Mouse (Mus musculus) stomach, embryonic 14.5 days (tissue): ENCODE measurements at regions not wholly inside any gene's neighbourhood (a gene's known extent, or its start where the extent isn't known, plus 50 kb on each side); places are given as distances from the start of the nearest gene placed in this dataset.

Experiments
- ATAC-seq: fragments of 200-750 bp; cut with Nextera tagmentation; 2 replicates; pipeline ENCODE4 v1.8.0; 2017; ENCODE audit warnings: low read depth, moderate TSS enrichment; ENCODE audit not compliant: insufficient number of reproducible peaks, insufficient read depth, low FRiP score
- H3K27ac ChIP-seq: fragments of 300-500 bp; sonication (generic); 2 replicates; pipeline ENCODE4 v1.5.1; 2014; ENCODE audit warnings: mild to moderate bottlenecking, low read length, moderate library complexity, mixed read lengths
- H3K27me3 ChIP-seq: fragments of 300-500 bp; sonication (generic); 2 replicates; pipeline ENCODE4 v1.6.1; 2014; ENCODE audit warnings: low read length, control low read depth, mixed read lengths; ENCODE audit not compliant: control insufficient read depth, insufficient read depth
- H3K36me3 ChIP-seq: fragments of 300-500 bp; sonication (generic); 2 replicates; pipeline ENCODE4 v1.6.1; 2014; ENCODE audit warnings: mild to moderate bottlenecking, control low read depth, low read length, moderate library complexity, mixed read lengths; ENCODE audit not compliant: control insufficient read depth, insufficient read depth
- H3K4me1 ChIP-seq: fragments of 300-500 bp; sonication (generic); 2 replicates; pipeline ENCODE4 v1.6.1; 2014; ENCODE audit warnings: low read length, control low read depth, mixed read lengths; ENCODE audit not compliant: control insufficient read depth, insufficient read depth
- H3K4me2 ChIP-seq: fragments of 300-500 bp; sonication (generic); replicated peaks from 2 replicates; pipeline ENCODE4 v1.6.1; 2014; ENCODE audit warnings: low read depth, low read length, control low read depth
- H3K4me3 ChIP-seq: fragments of 300-500 bp; sonication (generic); 2 replicates; pipeline ENCODE4 v1.5.1; 2014; ENCODE audit warnings: low read depth, low read length, control low read depth
- H3K9ac ChIP-seq: fragments of 300-500 bp; sonication (generic); replicated peaks from 2 replicates; pipeline ENCODE4 v1.6.1; 2014; ENCODE audit warnings: low read depth, mild to moderate bottlenecking, control low read depth, low read length, moderate library complexity, mixed read lengths
- H3K9me3 ChIP-seq: fragments of 300-500 bp; sonication (generic); 2 replicates; pipeline ENCODE4 v1.6.1; 2016; ENCODE audit warnings: low read depth, low read length, control low read depth; ENCODE audit not compliant: control insufficient read depth
- WGBS: fragments of 180-500 bp; shearing (Covaris S2); extraction: QIAGEN DNeasy Blood & Tissue Kit; methylation state at CpG from one replicate; pipeline ENCODE4 v1.1.7; 2014; 5-methylcytosine and 5-hydroxymethylcytosine counted together

GRCm38 (mm10) chr9:95331275-95331674, 75.2 kb downstream of the Chst2 start:
- WGBS = 82% methylated on average over 2 of the region's 2 CpGs
- no peaks in the 10 kb centered on the region for H3K4me1 ChIP-seq

DNA sequence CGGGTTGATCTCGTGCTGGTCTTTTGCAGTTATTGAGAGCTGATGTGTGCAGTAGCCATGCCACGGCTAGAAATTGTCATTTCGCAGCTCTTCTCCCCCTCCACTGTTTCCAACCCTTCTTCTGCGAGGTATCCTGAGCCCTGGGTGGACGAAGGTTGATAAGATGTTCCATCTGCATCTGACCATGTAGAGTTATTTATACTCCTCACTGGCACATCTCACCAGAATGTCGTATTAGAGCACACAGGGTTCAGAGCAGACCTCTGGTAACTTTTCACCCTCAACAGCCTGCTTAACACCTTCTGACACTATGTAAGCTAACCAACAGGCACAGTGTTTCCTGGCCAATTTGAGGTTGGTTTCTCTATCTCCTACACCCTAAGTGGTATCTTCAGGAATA, 76.4 kb downstream of the Chst2 start:
- WGBS = 92% methylated on average over 7 of the region's 7 CpGs
- Histone ChIP-seq H3K36me3 (no peaks in the 10 kb centered on the region), H3K27me3 (no peaks in the 10 kb centered on the region), H3K9me3 (no peaks in the 10 kb centered on the region), H3K9ac (no peak overlapping the region), H3K4me3 (no peak overlapping the region), H3K4me2 (no peak overlapping the region), H3K27ac (no peak overlapping the region), H3K4me1 (no peaks in the 10 kb centered on the region)
- ATAC-seq = no peak

More at GRCm38 (mm10) chr9:95331275-95331674, 75.2 kb downstream of the Chst2 start:
- no peak for ATAC-seq
- Histone ChIP-seq H3K9me3 (no peaks in the 10 kb centered on the region), H3K4me2 (no peak overlapping the region), H3K36me3 (no peaks in the 10 kb centered on the region), H3K4me3 (no peak overlapping the region), H3K27ac (no peak overlapping the region), H3K9ac (no peak overlapping the region), H3K27me3 (no peaks in the 10 kb centered on the region)

DNA sequence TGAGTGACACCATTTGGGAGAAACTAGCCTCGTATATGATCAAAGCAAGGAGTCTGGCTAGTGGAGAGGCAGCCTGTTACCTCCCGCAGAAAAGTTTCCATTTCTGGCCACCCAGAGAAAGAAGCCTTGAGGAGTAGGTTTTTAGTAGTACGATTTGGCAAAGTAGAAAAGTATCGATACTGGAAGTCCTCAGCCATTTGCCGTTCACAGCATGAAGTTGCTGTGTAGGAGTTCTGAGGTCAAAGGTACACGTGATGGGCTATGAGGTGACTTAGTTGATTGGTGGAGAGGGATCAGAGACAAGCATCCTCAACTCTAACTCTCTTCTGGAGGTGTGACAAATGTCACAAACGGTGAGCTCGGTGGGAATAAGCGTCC, 77.5 kb downstream of the Chst2 start:
- Histone ChIP-seq H3K36me3 (no peaks in the 10 kb centered on the region), H3K27ac (no peak overlapping the region), H3K4me3 (no peak overlapping the region), H3K9me3 (no peaks in the 10 kb centered on the region), H3K27me3 (no peaks in the 10 kb centered on the region), H3K4me1 (no peaks in the 10 kb centered on the region), H3K4me2 (no peak overlapping the region), H3K9ac (no peak overlapping the region)
- ATAC-seq = no peak
- WGBS = 73% methylated on average over 9 of the region's 9 CpGs

DNA sequence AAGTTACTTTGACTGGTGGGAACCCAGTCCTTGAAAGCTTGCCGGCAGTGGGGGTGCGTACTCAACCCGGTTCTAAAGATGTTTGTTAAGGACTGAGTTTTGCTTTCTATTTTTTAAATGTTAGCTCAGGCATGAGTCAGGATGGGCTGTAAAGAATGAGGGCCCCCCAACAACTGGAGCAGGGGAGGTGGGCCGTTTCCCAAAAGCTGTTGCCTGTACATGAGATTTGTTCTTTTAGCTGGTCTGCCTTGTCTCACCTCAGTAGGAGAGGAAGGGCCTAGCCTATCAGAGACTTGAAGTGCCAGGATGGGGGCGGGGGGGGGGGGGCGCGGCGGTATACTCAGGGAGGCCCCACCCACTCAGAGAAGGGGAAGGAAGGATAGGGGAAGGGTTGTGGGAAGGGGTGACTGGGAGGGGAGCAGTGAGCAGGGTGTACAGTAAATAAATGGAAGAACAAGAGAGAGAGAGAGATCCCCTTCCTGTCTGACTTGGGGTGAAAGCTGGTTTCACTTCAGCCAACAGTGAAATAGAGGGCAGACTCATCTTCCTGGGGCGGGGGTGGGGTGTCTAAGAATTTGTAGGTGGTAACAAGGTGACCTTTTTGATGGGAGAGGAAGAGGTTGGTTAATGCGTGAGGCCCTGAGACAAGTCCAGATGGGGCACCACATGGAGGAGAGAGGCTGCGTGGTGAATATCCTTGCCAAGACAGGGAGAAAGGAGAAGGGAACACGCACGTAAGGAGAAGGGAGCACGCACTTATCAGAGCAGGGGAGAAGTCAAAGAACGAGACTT, 78.1 kb downstream of the Chst2 start:
- WGBS = 73% methylated on average over 12 of the region's 15 CpGs
- 0 out of 2 replicates have a peak, but pooled peaks have one; percentile 49 for ATAC-seq

GRCm38 (mm10) chr9:95327771-95328170, 78.8 kb downstream of the Chst2 start:
- 53% methylated on average over 3 of the region's 3 CpGs for WGBS
- Histone ChIP-seq H3K36me3 (no peaks in the 10 kb centered on the region), H3K27ac (no peak overlapping the region)

More for the DNA sequence above, 78.1 kb downstream of the Chst2 start:
- Histone ChIP-seq H3K9ac (no peak overlapping the region), H3K27me3 (no peaks in the 10 kb centered on the region), H3K4me2 (no peak overlapping the region), H3K9me3 (no peaks in the 10 kb centered on the region), H3K4me3 (no peak overlapping the region), H3K27ac (no peak overlapping the region), H3K36me3 (no peaks in the 10 kb centered on the region), H3K4me1 (no peaks in the 10 kb centered on the region)

GRCm38 (mm10) chr9:95323622-95324021, 82.9 kb downstream of the Chst2 start:
- no peak overlapping the region for H3K4me2 ChIP-seq
- 58% methylated on average over 7 of the region's 7 CpGs for WGBS
- no peak for ATAC-seq
- no peak overlapping the region for H3K4me3 ChIP-seq
- H3K27me3 ChIP-seq = no peaks in the 10 kb centered on the region
- no peak overlapping the region for H3K27ac ChIP-seq
- no peaks in the 10 kb centered on the region for H3K9me3 ChIP-seq
- no peaks in the 10 kb centered on the region for H3K4me1 ChIP-seq
- H3K9ac ChIP-seq = no peak overlapping the region
- no peaks in the 10 kb centered on the region for H3K36me3 ChIP-seq

More at GRCm38 (mm10) chr9:95327771-95328170, 78.8 kb downstream of the Chst2 start:
- Histone ChIP-seq H3K9ac (no peak overlapping the region), H3K27me3 (no peaks in the 10 kb centered on the region), H3K9me3 (no peaks in the 10 kb centered on the region), H3K4me2 (no peak overlapping the region), H3K4me3 (no peak overlapping the region), H3K4me1 (no peaks in the 10 kb centered on the region)
- no peak for ATAC-seq

DNA sequence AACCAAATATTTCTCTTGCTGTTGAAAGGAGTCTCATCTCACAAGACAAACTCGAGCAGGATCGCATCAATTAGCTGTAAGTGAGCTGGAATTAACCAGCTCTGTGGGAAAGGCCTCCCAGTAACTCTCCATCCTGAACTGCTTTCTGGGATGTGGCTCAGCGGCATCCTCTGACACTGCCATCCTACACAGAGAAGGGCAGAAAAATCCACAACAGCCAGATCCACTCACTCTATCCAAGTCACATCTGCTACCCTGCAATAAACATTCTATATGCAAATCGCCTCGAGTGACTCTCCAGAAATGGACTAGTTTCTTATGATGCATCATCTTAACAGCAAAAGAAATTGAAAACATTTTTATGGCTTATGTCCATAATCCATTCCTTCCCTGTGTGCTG, 83.6 kb downstream of the Chst2 start:
- no peak overlapping the region for H3K4me2 ChIP-seq
- H3K27me3 ChIP-seq = no peaks in the 10 kb centered on the region
- no peak overlapping the region for H3K4me3 ChIP-seq
- WGBS = 66% methylated on average over 5 of the region's 5 CpGs
- H3K9ac ChIP-seq = no peak overlapping the region
- no peak for ATAC-seq
- H3K36me3 ChIP-seq = no peaks in the 10 kb centered on the region
- no peaks in the 10 kb centered on the region for H3K4me1 ChIP-seq
- H3K27ac ChIP-seq = no peak overlapping the region
- no peaks in the 10 kb centered on the region for H3K9me3 ChIP-seq

- Histone ChIP-seq H3K4me1 (no peaks in the 10 kb centered on the region), H3K4me2 (no peak overlapping the region), H3K4me3 (no peak overlapping the region), H3K36me3 (no peaks in the 10 kb centered on the region), H3K9ac (no peak overlapping the region), H3K27me3 (no peaks in the 10 kb centered on the region), H3K9me3 (no peaks in the 10 kb centered on the region), H3K27ac (no peak overlapping the region)
- no peak for ATAC-seq
- 88% methylated on average over 2 of the region's 2 CpGs for WGBS
Observed at GRCm38 (mm10) chr9:95322031-95322430, 84.5 kb downstream of the Chst2 start.

- ATAC-seq = no peak
- H3K27ac ChIP-seq = no peak overlapping the region
- no peaks in the 10 kb centered on the region for H3K27me3 ChIP-seq
- H3K4me2 ChIP-seq = no peak overlapping the region
- no peaks in the 10 kb centered on the region for H3K4me1 ChIP-seq
- H3K4me3 ChIP-seq = no peak overlapping the region
- no peaks in the 10 kb centered on the region for H3K9me3 ChIP-seq
- H3K36me3 ChIP-seq = no peaks in the 10 kb centered on the region
- no peak overlapping the region for H3K9ac ChIP-seq
- 94% methylated on average over 9 of the region's 9 CpGs for WGBS
Observed at GRCm38 (mm10) chr9:95318926-95319325, 87.6 kb downstream of the Chst2 start.
